Mouse (Mus musculus) central nervous system, embryonic 18 days (tissue): ENCODE measurements around the gene Rnf187. TPM values are rescaled to one million over a fixed set of nuclear protein-coding genes. Genes with fewer than 3 reads are reported as not detected.

Source experiments
- polyA plus RNA-seq: library from polyadenylated mRNA; depleted of rRNA; stranded (reverse); fragments of >200 nt; gene quantifications from 2 replicates; pipeline ENCODE4 v1.2.3, GENCODE M21; 2012; rRNA removed

Rnf187 gene
- polyA plus RNA-seq = 557 and 565 TPM in 2 replicates

DNA sequence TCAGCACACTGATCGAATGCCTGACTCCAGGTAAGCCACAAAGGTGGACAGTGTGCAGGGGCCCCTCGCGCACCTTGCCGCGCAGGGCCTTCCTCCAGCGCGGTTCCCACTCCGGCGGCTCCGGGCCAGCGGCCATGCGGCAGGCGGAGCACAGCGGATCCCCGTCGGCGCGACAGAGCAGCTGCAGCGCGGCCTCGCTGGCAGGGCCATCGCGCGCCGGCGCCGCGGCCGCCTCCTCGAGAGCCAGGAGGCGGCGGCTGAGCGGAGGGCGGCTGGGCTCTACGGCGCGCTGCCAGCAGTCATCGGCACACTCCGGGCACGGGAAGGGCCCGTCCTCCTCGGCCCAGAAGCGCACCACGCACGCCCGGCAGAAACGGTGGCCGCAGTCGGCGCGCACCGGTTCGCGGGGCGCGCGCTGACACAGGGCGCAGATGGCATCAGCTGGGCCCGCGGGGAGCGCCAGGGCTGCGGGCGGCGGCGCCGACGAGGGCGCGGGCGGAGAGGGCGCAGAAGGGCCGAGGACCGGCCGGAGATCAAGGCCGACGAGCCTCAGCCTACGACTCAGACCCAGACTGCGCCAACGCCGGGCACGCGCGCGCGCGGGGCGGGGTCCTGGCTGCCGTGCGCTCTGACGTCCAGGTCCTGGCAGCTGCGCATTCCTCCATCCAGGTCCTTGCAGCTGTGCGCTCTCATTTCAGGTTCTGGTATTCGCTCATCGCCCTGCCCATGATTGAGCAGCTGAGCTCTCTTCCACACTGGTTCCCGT is at the start of gene Rnf187:
TSS of gene Rnf187 (minus strand) at position 595 of the 766 bp plus-strand sequence.

DNA sequence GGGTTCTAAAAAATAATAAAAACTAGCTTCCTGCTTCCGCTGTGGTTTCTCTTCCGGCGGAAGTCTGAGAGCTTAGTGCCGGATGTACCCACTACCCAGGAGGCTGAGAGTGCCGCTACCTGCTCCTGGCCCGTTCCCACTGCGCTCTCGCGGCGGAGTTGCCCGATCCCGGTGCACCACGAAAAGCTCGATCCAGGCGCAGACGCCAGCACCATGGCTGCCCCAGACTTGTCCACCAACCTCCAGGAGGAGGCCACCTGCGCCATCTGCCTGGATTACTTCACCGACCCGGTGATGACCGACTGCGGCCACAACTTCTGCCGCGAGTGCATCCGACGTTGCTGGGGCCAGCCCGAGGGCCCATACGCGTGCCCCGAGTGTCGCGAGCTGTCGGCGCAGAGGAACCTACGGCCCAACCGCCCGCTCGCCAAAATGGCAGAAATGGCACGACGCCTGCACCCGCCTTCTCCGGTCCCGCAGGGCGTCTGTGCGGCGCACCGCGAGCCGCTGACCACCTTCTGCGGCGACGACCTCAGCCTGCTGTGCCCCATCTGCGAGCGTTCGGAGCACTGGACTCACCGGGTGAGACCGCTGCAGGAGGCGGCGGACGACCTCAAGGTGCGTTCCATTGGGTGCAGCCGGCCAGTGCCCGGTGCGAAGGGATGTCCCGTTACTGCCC is 39.5 kb upstream of the Rnf187 start, which contains the start of gene Trim11:
TSS of gene Trim11 (plus strand) at position 67 of the 679 bp plus-strand sequence.

GRCm38 (mm10) chr11:58954420-58955142 is 15.9 kb upstream of the Rnf187 start, which contains the start of the genes Hist3h2a and Trim17:
Hist3h2a (plus strand) TSS chr11:58954685.
Trim17 (plus strand) TSS chr11:58954685.

GRCm38 (mm10) chr11:58948542-58949479 is 10.1 kb upstream of the Rnf187 start, which contains the start of gene Hist3h2ba:
Hist3h2ba (plus strand) TSS chr11:58948920.

GRCm38 (mm10) chr11:58917745-58918366 is 20.9 kb downstream of the Rnf187 start, which contains the start of gene Btnl10:
Btnl10 (plus strand) TSS chr11:58917908.

GRCm38 (mm10) chr11:58903511-58904409 is 35.0 kb downstream of the Rnf187 start, which contains the start of gene Zfp39:
Zfp39 (minus strand) TSS chr11:58904225.

Other genes starting within 250 kb of the Rnf187 start
- gene Olfr319, start 239.8 kb downstream of the Rnf187 start, polyA plus RNA-seq = not detected in 2 replicates
- not detected in 2 replicates for gene Olfr318, start 214.9 kb downstream of the Rnf187 start, polyA plus RNA-seq
- gene Olfr317, start 199.7 kb downstream of the Rnf187 start, polyA plus RNA-seq = 0.28 and 0.29 TPM in 2 replicates
- gene Olfr316, start 186.2 kb downstream of the Rnf187 start, polyA plus RNA-seq = not detected in 2 replicates
- not detected in 2 replicates for gene Olfr315, start 165.7 kb downstream of the Rnf187 start, polyA plus RNA-seq
- gene Olfr314, start 156.0 kb downstream of the Rnf187 start, polyA plus RNA-seq = not detected in 2 replicates
- 2.6 and 4.4 TPM in 2 replicates for gene Fam183b, start 137.0 kb downstream of the Rnf187 start, polyA plus RNA-seq
- not detected in 2 replicates for gene Olfr313, start 123.9 kb downstream of the Rnf187 start, polyA plus RNA-seq
- not detected in 2 replicates for gene Olfr312, start 109.7 kb downstream of the Rnf187 start, polyA plus RNA-seq
- gene Olfr311, start 99.7 kb downstream of the Rnf187 start, polyA plus RNA-seq = not detected in 2 replicates
- gene Gm12258, start 91.8 kb downstream of the Rnf187 start, polyA plus RNA-seq = 31.0 and 32.6 TPM in 2 replicates
- 9.1 TPM in 2 replicates for gene 2810021J22Rik, start 71.7 kb downstream of the Rnf187 start, polyA plus RNA-seq
- gene Zfp39, start 34.7 kb downstream of the Rnf187 start, polyA plus RNA-seq = 4.9 and 5.9 TPM in 2 replicates
- 0.03 and 0.06 TPM in 2 replicates for gene Btnl10, start 21.0 kb downstream of the Rnf187 start, polyA plus RNA-seq
- 491 and 498 TPM in 2 replicates for gene Hist3h2ba, start 10.0 kb upstream of the Rnf187 start, polyA plus RNA-seq
- gene Hist3h2a, start 15.8 kb upstream of the Rnf187 start, polyA plus RNA-seq = 90.4 and 93.3 TPM in 2 replicates
- gene Trim17, start 15.8 kb upstream of the Rnf187 start, polyA plus RNA-seq = 2.2 and 2.3 TPM in 2 replicates
- gene Trim11, start 39.2 kb upstream of the Rnf187 start, polyA plus RNA-seq = 25.8 and 27.6 TPM in 2 replicates
- 2.4 and 3.9 TPM in 2 replicates for gene Obscn, start 197.5 kb upstream of the Rnf187 start, polyA plus RNA-seq
- gene Iba57, start 224.8 kb upstream of the Rnf187 start, polyA plus RNA-seq = 7.4 and 8.0 TPM in 2 replicates
- gene Gjc2, start 244.3 kb upstream of the Rnf187 start, polyA plus RNA-seq = 1.2 and 1.3 TPM in 2 replicates